Mouse (Mus musculus) limb, embryonic 11.5 days (tissue): ENCODE results near the gene Sorbs2. TPM values are rescaled to one million over a fixed set of nuclear protein-coding genes. Genes with fewer than 3 reads are reported as not detected.

Experiments
- ATAC-seq: fragments of 200-750 bp; cut with Nextera tagmentation; 2 replicates; pipeline ENCODE4 v1.8.0; 2017; ENCODE audit warnings: low read depth; ENCODE audit not compliant: insufficient number of reproducible peaks, low FRiP score, low TSS enrichment
- DNase-seq: peaks from one replicate; pipeline ENCODE4 v3.0.0-alpha.2; 2015; ENCODE audit warnings: low spot score
- H3K27ac ChIP-seq: fragments of 300-500 bp; sonication (generic); replicated peaks from 2 replicates; pipeline ENCODE4 v1.5.1; 2014; ENCODE audit warnings: low read depth, mild to moderate bottlenecking, low read length
- H3K27me3 ChIP-seq: fragments of 300-500 bp; sonication (generic); 2 replicates; pipeline ENCODE4 v1.6.1; 2014; ENCODE audit warnings: mild to moderate bottlenecking, low read length, mixed read lengths; ENCODE audit not compliant: control insufficient read depth, insufficient read depth
- H3K36me3 ChIP-seq: fragments of 300-500 bp; sonication (generic); 2 replicates; pipeline ENCODE4 v1.6.1; 2014; ENCODE audit warnings: mild to moderate bottlenecking, low read length, moderate library complexity, mixed read lengths; ENCODE audit not compliant: control insufficient read depth, insufficient read depth
- H3K4me1 ChIP-seq: fragments of 300-500 bp; sonication (generic); 2 replicates; pipeline ENCODE4 v1.6.1; 2014; ENCODE audit warnings: low read length, mixed read lengths; ENCODE audit not compliant: control insufficient read depth, insufficient read depth
- H3K4me2 ChIP-seq: fragments of 300-500 bp; sonication (generic); 2 replicates; pipeline ENCODE4 v1.6.1; 2014; ENCODE audit warnings: low read depth, mild to moderate bottlenecking, moderate library complexity; ENCODE audit not compliant: severe bottlenecking
- H3K4me3 ChIP-seq: fragments of 300-500 bp; sonication (generic); 2 replicates; pipeline ENCODE4 v1.5.1; 2014; ENCODE audit warnings: low read depth, low read length
- H3K9ac ChIP-seq: fragments of 300-500 bp; sonication (generic); 2 replicates; pipeline ENCODE4 v1.6.1; 2014; ENCODE audit warnings: mild to moderate bottlenecking, low read length
- H3K9me3 ChIP-seq: fragments of 300-500 bp; sonication (generic); 2 replicates; pipeline ENCODE4 v1.6.1; 2016; ENCODE audit warnings: low read length; ENCODE audit not compliant: control insufficient read depth
- WGBS: fragments of 180-500 bp; shearing (Covaris S2); extraction: QIAGEN DNeasy Blood & Tissue Kit; methylation state at CpG from one replicate; pipeline ENCODE4 v1.1.7; 2014; 5-methylcytosine and 5-hydroxymethylcytosine counted together
- polyA plus RNA-seq: library from polyadenylated mRNA; unstranded; fragments of >200 nt; fragmentation: Nextera tagmentation; extraction: Ambion mirVana; gene quantifications from 2 replicates; pipeline ENCODE4 v1.2.1, GENCODE M21; 2014

The Sorbs2 gene
- polyA plus RNA-seq, 1 experiment from 2014 or later, result 26.1 TPM

DNA sequence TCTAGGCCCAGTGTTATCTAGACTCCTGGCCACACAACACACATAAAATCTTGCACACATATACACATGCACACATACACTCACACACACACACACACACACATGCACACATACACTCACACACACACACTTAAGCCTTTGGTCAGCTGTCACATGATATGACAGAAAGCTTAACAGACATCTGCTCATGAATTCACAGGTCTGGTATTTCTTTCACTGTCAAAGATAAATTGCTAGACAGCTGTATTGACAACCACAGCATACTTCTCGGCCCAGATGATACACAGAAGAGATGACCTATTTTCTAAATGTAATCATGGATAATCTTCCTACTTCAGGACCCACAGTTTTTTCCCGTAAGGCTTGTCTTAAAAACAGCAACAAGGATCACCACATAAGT, 326.3 kb downstream of the Sorbs2 start:
- H3K4me2 ChIP-seq, result no peak overlapping the region
- H3K27ac ChIP-seq, result no peak overlapping the region
- H3K4me1 ChIP-seq, result no peaks in the 10 kb centered on the region
- no peaks in the 10 kb centered on the region for H3K36me3 ChIP-seq
- H3K4me3 ChIP-seq, result no peak overlapping the region
- no peak for DNase-seq
- no peaks in the 10 kb centered on the region for H3K27me3 ChIP-seq
- ATAC-seq, result no peak
- H3K9ac ChIP-seq, result no peak overlapping the region
- 86% methylated on average over 2 of the region's 2 CpGs for WGBS
- no peaks in the 10 kb centered on the region for H3K9me3 ChIP-seq

DNA sequence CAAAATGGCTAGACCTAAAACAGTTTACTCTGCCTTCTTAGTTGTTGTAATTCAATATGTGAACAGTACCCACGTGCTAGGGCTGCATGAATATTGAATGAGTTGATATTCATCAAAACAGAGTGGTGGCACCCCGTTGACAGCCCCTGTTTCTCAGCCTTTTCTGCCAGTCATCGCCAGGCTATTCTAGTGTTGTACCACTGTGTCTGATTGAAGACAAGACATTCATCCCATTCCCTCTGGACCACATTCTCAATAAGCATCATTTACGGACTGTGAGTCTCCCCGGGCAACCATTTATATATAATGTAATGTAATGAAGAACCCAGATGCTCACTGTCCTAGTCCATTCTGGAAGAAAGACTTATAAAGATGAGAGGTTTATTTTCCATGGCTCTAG, 335.7 kb downstream of the Sorbs2 start:
- Histone ChIP-seq H3K27ac (no peak overlapping the region), H3K4me2 (no peak overlapping the region), H3K9me3 (no peaks in the 10 kb centered on the region), H3K4me3 (no peak overlapping the region), H3K4me1 (no peaks in the 10 kb centered on the region), H3K9ac (no peak overlapping the region), H3K27me3 (no peaks in the 10 kb centered on the region), H3K36me3 (no peaks in the 10 kb centered on the region)
- 87% methylated on average over 5 of the region's 5 CpGs for WGBS
- no peak for ATAC-seq
- no peak for DNase-seq

DNA sequence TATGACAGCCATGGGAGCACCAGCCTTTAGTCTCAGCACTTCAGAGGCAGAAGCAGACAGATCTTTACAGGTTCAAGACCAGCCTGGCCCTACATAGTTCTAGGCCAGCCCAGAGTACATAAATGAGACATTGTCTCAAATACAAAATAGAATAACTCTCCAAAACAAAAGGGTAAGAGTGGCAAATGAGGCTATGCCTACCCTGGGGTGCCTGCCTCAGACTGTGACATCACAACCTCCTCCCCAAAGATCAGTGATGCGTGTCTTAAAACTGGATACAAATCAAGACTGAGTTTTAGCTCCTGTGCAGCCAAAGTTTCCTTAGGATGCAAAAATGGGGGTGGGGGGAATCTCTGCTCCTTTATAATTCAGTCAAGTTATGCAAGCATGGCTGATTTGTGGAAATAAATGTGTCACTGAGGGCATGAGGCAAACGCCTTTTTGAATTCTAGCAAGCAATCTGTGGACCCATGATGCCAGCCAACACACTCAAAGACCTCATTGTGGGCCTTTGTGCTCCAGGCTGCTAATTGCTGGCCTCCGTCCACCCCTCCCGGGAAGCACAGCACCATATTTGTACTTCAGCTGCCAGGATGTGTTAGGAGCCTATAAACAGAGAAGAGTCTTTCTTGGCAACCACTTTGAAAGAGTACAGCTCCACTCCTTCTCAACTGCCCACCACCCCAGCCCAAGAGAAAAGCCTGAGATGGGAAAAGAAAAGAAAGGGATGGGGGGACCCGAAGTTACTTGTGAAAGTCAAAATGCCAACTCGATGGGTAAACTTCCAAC, 336.7 kb downstream of the Sorbs2 start:
- H3K27me3 ChIP-seq, result no peaks in the 10 kb centered on the region
- WGBS, result 85% methylated on average over 6 of the region's 6 CpGs
- no peaks in the 10 kb centered on the region for H3K36me3 ChIP-seq
- H3K4me3 ChIP-seq, result no peak overlapping the region
- ATAC-seq (no peak), DNase-seq (no peak)
- no peak overlapping the region for H3K9ac ChIP-seq
- no peaks in the 10 kb centered on the region for H3K9me3 ChIP-seq
- H3K27ac ChIP-seq, result no peak overlapping the region
- H3K4me2 ChIP-seq, result no peak overlapping the region
- H3K4me1 ChIP-seq, result no peaks in the 10 kb centered on the region

DNA sequence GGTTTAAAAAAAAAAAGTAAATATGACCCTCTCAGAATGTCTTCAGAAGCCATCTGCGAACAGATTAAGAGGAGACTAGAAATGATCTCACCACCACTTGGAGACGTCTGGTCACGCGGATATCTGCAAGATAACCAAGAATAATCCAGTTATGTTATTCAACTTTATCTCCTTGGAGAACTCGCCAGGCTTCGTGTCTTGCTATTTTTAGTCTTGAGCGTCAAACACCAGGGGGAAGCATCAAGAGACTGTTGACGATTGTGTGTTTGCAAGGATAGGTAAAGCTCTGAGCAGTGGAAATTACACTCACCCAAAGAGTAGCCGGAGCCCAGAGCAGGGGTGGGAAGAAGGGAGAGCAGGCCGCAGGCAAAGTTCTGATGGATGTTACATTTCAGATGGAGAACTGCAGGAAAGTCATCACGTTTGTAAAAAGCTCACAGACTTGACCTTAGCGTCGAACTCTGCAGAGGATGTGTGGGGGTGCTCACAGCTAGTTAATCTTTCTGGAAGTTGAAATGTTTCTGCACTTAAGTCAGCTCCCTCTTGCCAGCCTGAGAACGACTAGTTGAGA, 337.4 kb downstream of the Sorbs2 start:
- Histone ChIP-seq H3K9me3 (no peaks in the 10 kb centered on the region), H3K27ac (no peak overlapping the region), H3K4me1 (no peaks in the 10 kb centered on the region), H3K4me2 (no peak overlapping the region), H3K27me3 (no peaks in the 10 kb centered on the region), H3K4me3 (no peak overlapping the region), H3K9ac (no peak overlapping the region), H3K36me3 (no peaks in the 10 kb centered on the region)
- DNase-seq (no peak), ATAC-seq (no peak)
- WGBS, result 75% methylated on average over 14 of the region's 14 CpGs

DNA sequence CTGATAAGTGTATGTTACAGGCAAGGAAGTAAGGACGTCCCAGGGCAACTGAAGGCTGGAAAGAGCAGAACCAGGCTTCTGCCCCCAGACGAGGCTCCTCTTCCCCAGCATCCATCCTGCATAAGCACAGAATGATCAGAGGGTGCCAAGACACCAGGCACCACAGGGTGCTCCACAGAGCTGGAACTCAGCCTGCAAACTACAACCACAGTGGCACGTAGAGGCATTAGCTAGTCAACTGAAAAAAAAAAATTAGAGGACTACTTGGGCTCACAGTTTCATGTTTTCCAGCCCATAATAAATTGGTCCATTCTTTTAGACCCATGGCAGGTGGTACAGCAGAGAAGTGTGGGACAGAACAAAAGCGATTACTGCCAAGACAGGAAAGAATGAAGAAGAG, 338.3 kb downstream of the Sorbs2 start:
- Histone ChIP-seq H3K9me3 (no peaks in the 10 kb centered on the region), H3K27me3 (no peaks in the 10 kb centered on the region), H3K27ac (no peak overlapping the region), H3K9ac (no peak overlapping the region), H3K4me3 (no peak overlapping the region), H3K4me1 (no peaks in the 10 kb centered on the region), H3K4me2 (no peak overlapping the region), H3K36me3 (no peaks in the 10 kb centered on the region)
- 82% methylated on average over 4 of the region's 4 CpGs for WGBS
- DNase-seq, result no peak
- no peak for ATAC-seq

DNA sequence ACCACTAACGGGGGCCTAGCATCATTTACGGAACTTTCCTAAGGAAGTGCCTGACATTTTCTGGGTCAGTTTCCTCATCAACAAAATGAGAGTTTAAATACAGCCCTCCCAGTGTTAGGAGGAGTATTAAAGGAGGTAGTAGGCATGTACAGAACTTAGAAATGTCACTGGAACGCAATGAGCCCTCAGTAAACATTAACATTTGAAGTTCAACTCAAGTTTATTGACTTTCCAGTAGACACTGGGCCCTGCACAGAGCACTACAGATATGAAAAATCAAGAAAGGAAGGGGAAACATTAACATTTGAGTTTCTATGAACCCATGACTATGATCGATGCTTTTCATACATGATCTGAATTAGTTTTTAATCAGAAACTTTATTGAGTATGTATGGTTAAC, 347.5 kb downstream of the Sorbs2 start:
- 90% methylated on average over 4 of the region's 4 CpGs for WGBS
- no peak overlapping the region for H3K4me3 ChIP-seq
- no peak overlapping the region for H3K27ac ChIP-seq
- ATAC-seq (no peak), DNase-seq (no peak)
- H3K9me3 ChIP-seq, result no peaks in the 10 kb centered on the region
- H3K4me1 ChIP-seq, result peaks cover 10% of the 10 kb centered on the region; the same call in 1 of the 2 replicates
- no peaks in the 10 kb centered on the region for H3K27me3 ChIP-seq
- H3K36me3 ChIP-seq, result no peaks in the 10 kb centered on the region
- no peak overlapping the region for H3K9ac ChIP-seq
- H3K4me2 ChIP-seq, result no peak overlapping the region

DNA sequence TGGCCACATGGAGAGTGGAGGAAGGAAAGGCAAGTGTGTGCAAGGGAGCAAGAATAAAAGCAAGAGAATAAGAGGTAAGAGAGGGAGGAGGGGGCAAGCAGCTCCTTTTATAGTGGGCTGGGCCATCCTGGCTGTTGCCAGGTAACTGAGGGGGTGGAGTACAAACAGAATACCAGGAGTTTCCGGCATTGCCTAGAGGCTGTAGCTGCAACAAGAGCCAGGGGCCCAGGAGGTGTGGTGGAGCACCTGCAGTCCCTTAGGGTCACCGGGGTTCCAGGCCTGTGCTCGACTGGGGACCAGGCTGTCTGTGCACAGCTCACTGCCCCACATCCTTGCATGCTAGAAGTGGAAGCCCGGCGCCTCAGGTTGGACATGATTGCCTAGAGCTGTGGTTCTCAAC, 350.1 kb downstream of the Sorbs2 start:
- WGBS, result 26% methylated on average over 5 of the region's 5 CpGs
- no peak overlapping the region for H3K4me2 ChIP-seq
- H3K27ac ChIP-seq, result peak overlapping the region; percentile 45; the same call in 1 of the 2 replicates
- no peak overlapping the region for H3K9ac ChIP-seq
- H3K36me3 ChIP-seq, result no peaks in the 10 kb centered on the region
- peaks cover 10% of the 10 kb centered on the region; the same call in 1 of the 2 replicates for H3K4me1 ChIP-seq
- no peaks in the 10 kb centered on the region for H3K9me3 ChIP-seq
- no peak overlapping the region for H3K4me3 ChIP-seq
- H3K27me3 ChIP-seq, result no peaks in the 10 kb centered on the region
- ATAC-seq (peak; percentile 71), DNase-seq (peak; percentile 63)

DNA sequence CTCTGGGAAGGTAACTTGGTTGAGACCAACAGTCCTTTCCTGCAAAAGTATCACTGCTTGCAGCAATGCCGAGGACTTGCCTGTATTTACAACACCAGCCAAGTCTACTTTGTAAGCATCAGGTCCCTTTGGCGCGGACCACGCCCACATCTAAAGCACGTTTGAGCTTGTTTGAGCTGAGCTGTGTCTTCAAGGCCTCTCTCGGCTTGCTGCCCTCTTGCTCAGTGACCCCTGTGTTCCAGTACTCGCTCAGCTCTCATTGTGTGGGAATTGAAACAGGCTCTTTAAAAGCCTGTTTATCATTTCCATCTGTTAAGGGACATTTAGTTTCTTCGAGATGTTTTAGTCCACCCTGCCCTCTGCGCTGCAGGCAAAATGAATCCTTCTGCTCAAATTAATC, 350.8 kb downstream of the Sorbs2 start:
- Histone ChIP-seq H3K4me1 (peaks cover 10% of the 10 kb centered on the region; the same call in 1 of the 2 replicates), H3K4me2 (no peak overlapping the region), H3K9ac (no peak overlapping the region), H3K9me3 (no peaks in the 10 kb centered on the region), H3K36me3 (no peaks in the 10 kb centered on the region), H3K27ac (no peak overlapping the region; the same call in 1 of the 2 replicates), H3K27me3 (no peaks in the 10 kb centered on the region), H3K4me3 (no peak overlapping the region)
- WGBS, result 13% methylated on average over 9 of the region's 9 CpGs
- DNase-seq, result peak; percentile 76
- peak; percentile 54; the same call in 1 of the 2 replicates for ATAC-seq
